Mouse (Mus musculus) lung, adult 2 months (tissue): Measurements from ENCODE around the gene Aco1. TPM values are rescaled to one million over a fixed set of nuclear protein-coding genes. Genes with fewer than 3 reads are reported as not detected.

Source experiments
- DNase-seq: peaks from one replicate; pipeline ENCODE4 v3.0.0; 2022
- H3K4me1 ChIP-seq: fragments of 200-500 bp; 2 replicates; pipeline ENCODE4 v1.6.1; 2011; ENCODE audit warnings: low read length; ENCODE audit not compliant: control insufficient read depth, insufficient read depth
- H3K4me3 ChIP-seq: fragments of 200-500 bp; replicated peaks from 2 replicates; pipeline ENCODE3; 2011; ENCODE audit warnings: low read depth, mild to moderate bottlenecking, control low read depth, low read length; ENCODE audit errors: extremely low read depth
- CTCF ChIP-seq: fragments of 200-500 bp; IDR thresholded peaks from 2 replicates; pipeline ENCODE4 v1.5.1; 2011; ENCODE audit warnings: mild to moderate bottlenecking, low read length, control low read depth; ENCODE audit not compliant: insufficient read depth
- POLR2A ChIP-seq: fragments of 200-500 bp; IDR thresholded peaks from 2 replicates; pipeline ENCODE4 v1.6.1; 2011; ENCODE audit warnings: low read depth, mild to moderate bottlenecking, control low read depth, low read length, borderline replicate concordance; ENCODE audit errors: extremely low read depth
- WGBS: fragments of 180-500 bp; shearing (Covaris S2); methylation state at CpG from one replicate; pipeline ENCODE4 v1.1.7; 2018; 5-methylcytosine and 5-hydroxymethylcytosine counted together
- polyA plus RNA-seq: library from polyadenylated mRNA; depleted of rRNA; stranded (reverse); fragments of >200 nt; gene quantifications from 2 replicates; pipeline ENCODE4 v1.2.3, GENCODE M21; 2012

Gene Aco1
- polyA plus RNA-seq, 1 experiment = 35.4 TPM

DNA sequence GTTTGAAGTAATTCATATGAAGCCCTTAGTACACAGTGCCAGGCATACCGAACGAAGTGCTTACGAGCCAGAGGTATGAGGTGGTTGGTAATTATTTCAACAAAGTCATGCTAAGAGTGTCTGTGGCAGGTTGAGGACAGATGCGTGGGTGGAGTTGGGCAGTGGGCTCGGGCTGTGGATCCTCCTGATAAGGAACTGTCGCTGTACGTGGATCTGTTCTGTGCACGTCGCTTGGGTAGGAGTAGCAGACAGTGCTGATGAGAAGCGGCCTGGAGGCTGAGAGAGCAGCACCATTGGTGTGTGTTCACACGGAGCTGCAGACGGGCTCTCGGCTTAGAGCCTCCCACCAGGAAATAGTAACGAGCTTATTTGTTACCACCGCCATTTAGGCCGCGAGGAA is 35.7 kb downstream of the Aco1 start:
- DNase-seq = no peak
- no peak overlapping the region for H3K4me3 ChIP-seq
- peaks cover 4% of the 10 kb centered on the region; the same call in 1 of the 2 replicates for H3K4me1 ChIP-seq
- TF ChIP-seq CTCF (no peak), POLR2A (no peak)
- WGBS = 86% methylated on average over 17 of the region's 17 CpGs

DNA sequence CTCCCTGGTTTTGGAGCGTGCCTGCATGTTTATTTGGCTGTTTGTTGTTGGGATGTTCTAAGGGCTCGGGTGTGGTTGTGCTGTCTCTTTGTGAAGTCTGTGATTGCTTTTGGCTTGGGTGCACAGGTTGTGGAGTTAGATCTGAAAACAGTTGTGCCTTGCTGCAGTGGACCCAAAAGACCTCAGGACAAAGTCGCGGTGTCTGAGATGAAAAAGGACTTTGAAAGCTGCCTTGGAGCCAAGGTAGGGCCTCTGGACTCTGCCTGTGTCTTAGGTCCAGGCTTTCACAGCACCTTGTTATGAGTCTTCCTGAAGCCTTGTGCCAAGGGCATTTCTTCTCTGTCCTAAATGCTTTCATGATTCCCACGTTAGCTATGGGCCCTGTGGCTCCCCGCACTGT is 37.2 kb downstream of the Aco1 start:
- TF ChIP-seq CTCF (no peak), POLR2A (no peak)
- WGBS = 92% methylated on average over 6 of the region's 6 CpGs
- Histone ChIP-seq H3K4me1 (no peaks in the 10 kb centered on the region), H3K4me3 (no peak overlapping the region)
- no peak for DNase-seq

DNA sequence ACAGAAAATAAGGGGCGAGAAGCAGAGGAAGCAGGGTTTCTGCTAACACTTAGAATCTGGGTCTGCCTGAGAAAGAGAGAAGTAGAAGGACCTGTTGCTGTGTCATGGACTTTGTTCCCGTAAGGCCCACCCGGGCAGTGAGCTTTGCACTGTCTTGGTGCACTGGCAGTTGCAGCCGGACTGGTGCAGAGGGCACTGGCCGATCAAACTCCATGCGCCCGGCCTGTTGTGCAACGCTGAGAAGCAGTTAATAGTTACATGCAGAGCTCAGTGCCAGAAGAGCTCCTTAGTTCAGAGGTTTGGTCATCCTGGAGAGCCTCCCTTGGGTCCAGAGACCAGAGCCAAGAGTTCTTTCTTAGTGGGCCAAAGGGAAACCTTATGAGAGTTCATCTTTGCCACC is 38.8 kb downstream of the Aco1 start:
- no peak for DNase-seq
- Histone ChIP-seq H3K4me1 (no peaks in the 10 kb centered on the region), H3K4me3 (no peak overlapping the region)
- TF ChIP-seq POLR2A (no peak), CTCF (no peak)
- WGBS = 87% methylated on average over 8 of the region's 8 CpGs

DNA sequence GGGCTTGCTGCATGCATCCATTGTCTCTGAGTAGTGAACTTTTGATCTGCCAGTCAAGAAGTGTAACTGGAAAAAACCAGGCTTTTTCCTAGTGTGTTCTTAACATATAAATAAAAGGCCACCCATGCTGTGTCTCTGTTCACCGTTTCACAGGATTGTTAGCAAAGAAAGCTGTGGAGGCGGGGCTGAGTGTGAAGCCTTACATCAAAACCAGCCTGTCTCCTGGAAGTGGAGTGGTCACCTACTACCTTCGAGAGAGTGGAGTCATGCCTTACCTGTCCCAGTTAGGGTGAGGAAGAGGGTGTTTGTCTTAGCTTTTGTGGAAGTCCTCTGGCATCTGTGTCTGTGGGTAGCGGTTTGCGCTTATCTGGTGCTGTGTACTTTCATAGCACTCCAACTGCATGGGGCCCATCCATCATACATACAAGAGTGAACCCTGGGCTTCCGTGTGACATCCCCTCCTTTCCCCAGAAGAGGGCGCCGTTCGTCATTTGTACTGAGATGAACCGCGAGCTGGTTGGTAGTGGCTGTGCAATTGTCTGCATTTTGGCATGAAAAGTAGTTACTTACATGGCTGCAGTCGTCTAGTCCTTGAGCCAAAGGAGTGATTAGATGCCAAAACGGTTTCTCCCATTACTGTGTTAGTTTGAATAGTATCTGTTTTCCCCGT is 39.9 kb downstream of the Aco1 start:
- WGBS = 37% methylated on average over 14 of the region's 14 CpGs
- peak; percentile 70 for DNase-seq
- Histone ChIP-seq H3K4me1 (no peaks in the 10 kb centered on the region), H3K4me3 (no peak overlapping the region)
- TF ChIP-seq POLR2A = no peak
- TF ChIP-seq CTCF = peak; percentile 78

DNA sequence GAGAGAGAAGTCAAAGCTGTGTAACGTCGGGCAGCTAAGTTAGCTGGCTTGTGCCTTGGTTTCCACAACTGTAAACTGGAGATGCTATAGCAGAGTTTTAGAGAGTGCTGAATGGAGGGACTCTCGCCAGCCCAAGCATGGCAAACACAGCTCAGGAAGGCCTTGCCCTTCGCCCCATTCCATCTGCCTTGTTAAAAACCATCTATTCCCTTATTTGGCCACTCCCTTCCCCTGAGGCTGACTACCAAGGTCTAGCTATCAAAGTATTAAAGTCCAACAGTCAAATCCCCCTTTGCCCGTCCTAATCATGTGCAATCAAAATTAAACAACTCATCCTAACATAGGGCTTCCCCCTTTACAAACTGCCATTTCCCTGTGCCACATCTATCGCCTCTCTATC is 40.9 kb downstream of the Aco1 start:
- Histone ChIP-seq H3K4me1 (no peaks in the 10 kb centered on the region), H3K4me3 (no peak overlapping the region)
- TF ChIP-seq CTCF = no peak
- no peak for TF ChIP-seq POLR2A
- no peak for DNase-seq
- WGBS = 96% methylated on average over 6 of the region's 6 CpGs

DNA sequence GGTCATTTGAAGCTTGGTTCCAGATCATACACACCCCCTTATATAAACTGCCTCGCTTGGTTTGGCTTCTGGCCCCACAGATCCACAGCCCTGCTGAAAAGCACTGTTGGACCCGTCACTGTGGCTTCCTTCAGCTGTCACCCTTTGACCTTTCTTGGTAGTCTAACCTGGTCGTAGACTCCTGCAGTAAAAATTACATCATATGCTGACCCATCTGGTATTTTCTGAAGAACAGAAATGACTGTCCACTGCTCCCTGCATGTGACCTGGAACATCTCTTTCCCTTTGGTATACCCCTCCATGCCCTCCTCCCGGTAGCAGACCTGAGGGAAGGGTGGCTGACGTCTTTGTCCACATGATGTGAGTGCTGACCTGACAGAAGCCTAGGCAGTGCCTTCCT is 41.6 kb downstream of the Aco1 start:
- Histone ChIP-seq H3K4me3 (no peak overlapping the region), H3K4me1 (no peaks in the 10 kb centered on the region)
- WGBS = 77% methylated on average over 5 of the region's 5 CpGs
- TF ChIP-seq POLR2A (no peak), CTCF (no peak)
- DNase-seq = no peak

DNA sequence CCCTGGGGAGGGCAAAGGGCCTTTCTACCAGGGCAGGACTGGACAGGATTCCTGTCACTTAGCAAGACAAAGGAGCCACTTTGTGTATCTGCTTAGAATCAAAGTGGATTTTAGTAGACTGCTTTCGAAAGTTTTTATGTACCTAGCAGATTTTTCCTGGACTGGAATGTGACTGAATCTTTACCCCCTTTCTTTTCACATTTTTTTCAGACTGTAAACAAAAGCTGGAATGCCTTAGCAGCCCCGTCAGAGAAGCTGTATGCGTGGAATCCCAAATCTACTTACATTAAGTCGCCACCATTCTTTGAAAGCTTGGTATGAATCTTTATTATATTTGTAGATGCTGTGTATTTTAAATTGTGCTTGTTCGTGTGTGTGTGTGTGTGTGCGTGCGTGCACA is 45.1 kb downstream of the Aco1 start:
- 78% methylated on average over 7 of the region's 7 CpGs for WGBS
- no peak for TF ChIP-seq POLR2A
- no peak for TF ChIP-seq CTCF
- no peak overlapping the region for H3K4me3 ChIP-seq
- no peaks in the 10 kb centered on the region for H3K4me1 ChIP-seq
- no peak for DNase-seq

DNA sequence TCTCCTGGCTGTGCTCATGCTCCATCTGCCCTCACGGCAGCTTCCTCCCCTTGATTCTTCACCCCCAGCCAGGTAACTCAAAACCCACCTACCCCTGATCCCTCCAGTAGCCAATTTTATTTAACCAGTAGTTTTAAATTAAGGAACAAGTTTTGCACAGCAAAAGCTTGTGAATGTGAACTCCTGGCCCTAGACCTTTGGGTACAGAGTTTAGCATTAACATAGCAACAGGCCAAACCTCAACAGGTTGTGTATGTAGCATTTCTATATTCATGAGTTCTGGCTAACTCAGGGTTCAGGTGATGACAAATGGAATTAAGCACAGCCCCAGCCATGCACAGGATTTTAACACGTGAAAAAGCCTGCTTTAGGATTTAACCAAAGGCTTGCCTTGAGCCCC is 49.4 kb downstream of the Aco1 start:
- TF ChIP-seq CTCF (no peak), POLR2A (no peak)
- Histone ChIP-seq H3K4me3 (no peak overlapping the region), H3K4me1 (no peaks in the 10 kb centered on the region)
- WGBS = 68% methylated on average over 2 of the region's 2 CpGs
- no peak for DNase-seq

DNA sequence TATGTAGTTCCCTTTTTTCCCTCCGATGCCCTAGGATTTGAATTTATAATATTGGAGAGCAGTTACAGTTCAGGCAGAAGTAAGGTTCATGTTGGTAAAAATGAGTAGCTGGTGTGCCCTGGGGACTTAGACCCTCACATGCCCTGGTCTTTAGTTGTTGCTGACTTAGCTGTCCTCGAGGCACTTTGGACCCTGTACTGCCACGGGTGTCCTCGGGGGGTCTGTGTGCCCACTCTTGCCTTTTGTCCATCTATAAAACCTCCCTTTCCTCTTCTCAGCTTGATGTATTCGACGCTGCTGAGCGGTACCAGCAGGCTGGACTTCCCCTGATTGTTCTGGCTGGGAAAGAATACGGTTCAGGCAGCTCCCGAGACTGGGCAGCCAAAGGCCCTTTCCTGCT is 50.6 kb downstream of the Aco1 start:
- WGBS = 69% methylated on average over 9 of the region's 9 CpGs
- DNase-seq = no peak
- TF ChIP-seq POLR2A (no peak), CTCF (no peak)
- no peaks in the 10 kb centered on the region for H3K4me1 ChIP-seq
- H3K4me3 ChIP-seq = no peak overlapping the region

DNA sequence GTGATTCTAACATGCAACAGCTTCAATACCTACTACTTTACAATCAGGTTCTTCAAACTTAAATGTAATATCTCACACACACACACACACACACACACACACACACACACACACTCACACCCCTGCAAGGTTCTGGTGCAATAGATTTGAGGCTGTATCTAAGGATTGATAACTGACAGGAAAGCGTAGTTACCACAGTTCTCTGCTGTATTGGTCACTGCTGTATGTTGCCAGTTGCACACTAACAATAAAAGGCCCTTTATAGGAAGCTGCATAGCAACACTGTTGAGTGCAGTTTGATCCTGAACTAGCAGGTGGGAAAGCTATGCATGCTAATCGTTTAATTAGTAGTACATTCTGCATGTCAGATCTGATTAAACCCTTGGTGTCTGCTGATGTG is 52.5 kb downstream of the Aco1 start:
- no peak for DNase-seq
- TF ChIP-seq CTCF (no peak), POLR2A (no peak)
- 91% methylated on average over 2 of the region's 2 CpGs for WGBS
- Histone ChIP-seq H3K4me3 (no peak overlapping the region), H3K4me1 (no peaks in the 10 kb centered on the region)
